Mouse (Mus musculus) hindlimb bud, embryonic 11.5 days (tissue): ENCODE results near the gene Bdkrb1.

Source experiments
- DNase-seq: peaks from one replicate; pipeline ENCODE4 v3.0.0-alpha.2; 2012; ENCODE audit warnings: low read depth, low spot score; ENCODE audit errors: extremely low spot score

The Bdkrb1 gene

DNA sequence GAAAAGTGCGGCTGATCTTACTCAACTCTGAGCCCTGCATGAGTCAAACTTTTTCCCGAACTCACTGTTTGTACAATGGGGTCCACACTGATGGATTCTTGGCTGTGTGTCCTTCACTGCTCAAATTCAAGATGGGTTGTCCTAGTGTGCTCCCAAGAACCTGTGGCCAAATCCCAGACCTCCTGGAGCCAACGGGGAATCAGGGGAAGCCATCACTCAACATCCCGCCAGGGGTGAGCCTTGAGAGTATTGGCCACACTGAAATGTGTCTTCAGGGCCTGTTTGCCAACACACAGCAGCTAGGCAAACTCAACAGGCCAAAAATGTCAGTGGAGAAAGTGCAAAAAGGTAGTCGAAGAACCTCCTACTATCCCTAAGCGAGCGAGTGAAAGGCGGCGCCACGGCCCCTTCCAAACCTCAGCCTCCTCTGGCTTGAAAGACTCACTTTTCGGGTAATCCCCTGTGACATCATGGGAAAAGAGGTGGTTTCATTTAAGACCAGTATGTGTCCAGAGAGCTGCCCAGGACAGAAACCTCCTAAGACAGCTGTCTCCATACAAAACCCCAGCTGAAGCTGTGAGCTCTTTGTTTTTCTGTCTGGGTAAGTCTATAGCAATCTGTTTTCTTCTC is at the start of gene Bdkrb1:
Gene Bdkrb1, plus strand, starts transcription at position 505 of the 630 bp plus-strand sequence.
- no peak for DNase-seq

DNA sequence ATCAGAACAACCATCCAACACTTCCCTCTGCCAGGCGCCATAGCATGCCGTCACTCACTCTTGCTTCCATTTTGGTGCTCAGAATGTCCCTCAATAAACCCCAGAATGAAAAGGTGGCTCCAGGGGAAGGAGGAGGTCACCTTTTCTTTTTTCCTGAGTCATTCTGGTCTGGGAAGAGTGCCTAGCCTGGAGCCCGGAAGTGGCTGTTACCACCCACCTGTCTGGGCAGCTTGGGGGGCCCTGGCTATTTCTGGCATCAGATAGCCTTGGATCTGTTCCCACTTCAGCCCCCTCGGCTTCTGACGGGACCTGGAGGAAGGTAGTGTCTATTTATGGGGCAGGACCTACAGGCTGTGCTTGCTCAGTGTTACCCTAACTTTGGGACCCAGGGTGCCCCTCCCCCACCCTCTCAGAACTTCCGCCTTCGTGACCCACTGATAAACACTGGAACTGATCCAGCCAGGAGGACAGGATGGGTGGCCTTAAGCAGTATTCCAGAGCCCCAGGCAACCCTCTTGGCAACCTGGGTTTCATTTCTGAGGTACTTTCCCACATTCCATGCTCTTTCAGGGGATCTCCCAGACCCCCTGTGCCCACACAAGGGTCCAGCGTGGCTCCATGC is 48.6 kb upstream of the Bdkrb1 start:
- DNase-seq: no peak

DNA sequence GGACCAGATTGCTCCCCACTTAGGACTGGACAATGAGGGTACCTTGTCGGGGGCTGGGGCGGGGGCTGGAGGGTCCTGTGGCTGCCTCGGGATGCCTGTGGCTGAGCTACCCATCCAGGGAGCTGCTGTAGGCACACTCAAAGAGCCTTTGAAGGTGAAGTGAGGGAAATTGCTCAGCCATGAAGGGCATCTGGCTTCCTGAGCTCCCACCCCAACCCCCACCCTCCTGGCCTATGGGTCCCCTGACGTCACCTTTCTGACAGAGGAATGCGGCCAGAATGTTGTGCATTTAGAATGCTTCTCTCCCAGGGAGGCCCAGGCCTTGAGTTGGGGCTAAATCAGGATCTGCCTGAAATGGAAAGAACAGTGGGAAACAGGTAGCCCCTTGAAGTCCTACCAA is 47.7 kb upstream of the Bdkrb1 start:
- DNase-seq: no peak

DNA sequence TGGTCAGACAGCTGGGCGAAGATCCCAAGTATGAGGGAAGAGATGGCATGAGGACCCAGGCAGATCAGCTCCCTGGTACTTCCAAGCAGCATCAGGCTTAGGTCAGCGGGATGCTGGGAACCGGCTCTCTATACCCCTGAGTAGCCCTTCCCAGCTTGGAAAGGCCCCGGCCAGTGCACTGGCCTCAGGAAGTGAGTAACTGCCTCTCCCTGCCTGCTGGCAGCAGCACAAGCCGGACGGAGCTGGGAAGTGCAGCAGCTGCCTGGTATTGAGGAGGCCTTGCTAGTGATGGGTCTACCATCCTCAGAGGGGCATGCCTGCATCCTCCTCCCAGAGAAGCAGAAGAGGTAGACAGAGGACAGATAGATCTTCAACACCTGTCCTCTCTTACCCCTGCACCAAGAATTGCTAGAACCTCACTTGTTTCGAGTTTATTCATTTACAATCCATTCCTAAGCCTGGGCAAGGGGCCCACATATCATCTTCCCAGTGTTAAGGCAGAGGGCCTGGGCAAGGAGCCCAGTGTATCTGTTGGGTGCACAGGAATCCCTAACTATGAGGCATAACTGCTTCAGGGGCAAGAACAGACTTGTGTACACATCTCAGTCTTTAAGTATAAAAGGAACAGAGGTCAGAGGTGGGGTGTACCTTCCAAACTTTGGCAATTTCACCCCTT is 45.5 kb upstream of the Bdkrb1 start:
- DNase-seq: no peak

DNA sequence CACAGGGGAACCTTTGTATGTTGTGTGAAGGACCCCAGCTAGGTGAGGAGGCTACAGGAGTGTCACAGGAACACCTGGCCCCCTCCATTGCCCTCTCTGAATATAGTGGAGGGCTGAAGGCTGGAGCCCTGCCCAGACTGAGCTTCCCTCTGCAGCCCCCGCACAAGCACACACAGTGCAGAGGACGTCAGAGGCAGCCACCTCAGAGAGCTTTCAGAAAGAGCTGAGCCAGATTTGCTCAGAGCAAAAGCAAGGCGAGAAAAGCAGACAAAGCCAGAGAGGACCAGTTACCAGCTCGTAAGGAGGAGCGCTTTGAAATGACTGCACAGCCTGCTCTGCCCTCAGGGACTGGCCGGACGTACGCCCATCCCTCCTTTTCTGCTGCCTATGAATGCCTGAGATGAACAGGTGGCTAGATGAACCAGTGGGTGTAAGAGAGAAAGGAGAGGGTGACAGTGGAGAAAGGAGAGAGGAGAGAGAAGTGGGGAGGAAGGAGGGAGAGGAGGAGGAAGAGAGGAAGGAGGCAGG is 41.8 kb upstream of the Bdkrb1 start:
- no peak for DNase-seq

DNA sequence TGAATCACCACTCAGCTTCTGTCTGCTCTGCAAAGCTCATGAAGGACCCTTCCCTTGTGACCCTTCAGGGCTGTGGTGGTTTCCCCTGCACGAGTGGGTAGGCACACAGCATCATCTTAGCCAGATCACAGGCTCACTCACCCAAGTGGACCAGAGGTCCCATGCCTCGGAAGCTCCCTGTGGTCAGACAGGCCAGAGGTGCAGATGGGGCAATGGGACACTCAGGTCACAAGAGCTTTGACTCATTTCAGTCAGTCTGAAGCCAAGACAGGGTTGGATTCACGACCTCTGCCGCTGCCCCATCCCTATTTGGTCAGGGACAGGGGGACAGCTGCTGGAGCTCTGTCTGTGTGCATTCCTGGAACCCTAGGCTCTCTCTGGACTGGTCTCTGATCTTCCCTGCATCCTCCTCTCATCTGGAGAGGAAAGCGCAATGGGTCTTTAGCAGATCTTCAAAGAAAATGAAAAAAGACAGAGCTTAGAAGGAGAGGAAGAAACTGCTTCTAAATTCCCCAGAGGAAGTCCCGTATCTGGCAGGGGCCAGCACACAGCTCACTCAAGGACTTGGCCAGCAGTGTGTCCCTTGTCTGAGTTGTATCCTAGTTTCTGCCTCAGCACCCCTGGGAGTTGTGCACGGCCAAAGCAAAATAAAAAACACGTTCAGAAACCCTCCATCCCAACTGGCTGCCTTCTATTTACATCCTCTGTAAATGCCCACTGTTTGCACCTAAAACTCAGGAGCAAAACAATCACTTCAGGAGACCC is 40.6 kb upstream of the Bdkrb1 start:
- DNase-seq: no peak

DNA sequence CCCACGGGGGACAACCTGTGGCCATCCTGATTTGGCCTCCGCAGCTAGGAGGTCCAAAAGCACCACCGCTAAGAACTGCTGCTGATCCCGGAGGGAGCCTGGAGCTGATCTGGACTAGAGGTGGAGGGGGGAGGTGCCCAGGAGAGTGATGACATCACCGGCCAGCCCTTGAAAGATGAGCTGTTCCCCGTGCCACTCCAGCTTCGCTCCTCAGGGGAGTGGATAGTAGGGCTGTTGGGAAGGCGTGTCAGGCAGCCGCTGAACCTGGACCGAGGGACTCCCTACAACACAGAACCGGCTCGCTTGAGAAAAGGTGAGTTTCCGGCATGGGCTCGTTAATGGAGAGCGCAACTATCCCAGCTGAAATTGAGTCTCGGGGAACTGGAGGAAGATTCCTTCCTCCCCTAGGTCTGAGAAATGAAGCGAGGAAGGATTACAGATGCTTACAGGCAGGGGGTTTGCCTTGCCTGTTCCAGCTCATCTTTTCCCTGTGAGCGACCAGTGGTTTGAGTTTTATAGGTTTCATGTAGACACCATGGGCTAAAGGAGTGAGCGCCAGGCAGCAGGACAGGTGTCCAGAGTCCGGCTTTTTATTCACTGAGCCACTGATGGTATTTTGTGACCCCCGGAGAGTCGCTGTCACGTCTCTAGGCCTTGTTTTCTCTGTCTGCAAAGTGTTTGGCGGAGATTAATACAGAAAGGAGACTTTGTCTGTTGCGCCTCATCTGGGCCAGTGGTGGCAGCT is 39.8 kb upstream of the Bdkrb1 start, which contains the start of gene Bdkrb2:
Gene Bdkrb2, plus strand, starts transcription at position 291 of the 745 bp plus-strand sequence.
- DNase-seq: no peak

DNA sequence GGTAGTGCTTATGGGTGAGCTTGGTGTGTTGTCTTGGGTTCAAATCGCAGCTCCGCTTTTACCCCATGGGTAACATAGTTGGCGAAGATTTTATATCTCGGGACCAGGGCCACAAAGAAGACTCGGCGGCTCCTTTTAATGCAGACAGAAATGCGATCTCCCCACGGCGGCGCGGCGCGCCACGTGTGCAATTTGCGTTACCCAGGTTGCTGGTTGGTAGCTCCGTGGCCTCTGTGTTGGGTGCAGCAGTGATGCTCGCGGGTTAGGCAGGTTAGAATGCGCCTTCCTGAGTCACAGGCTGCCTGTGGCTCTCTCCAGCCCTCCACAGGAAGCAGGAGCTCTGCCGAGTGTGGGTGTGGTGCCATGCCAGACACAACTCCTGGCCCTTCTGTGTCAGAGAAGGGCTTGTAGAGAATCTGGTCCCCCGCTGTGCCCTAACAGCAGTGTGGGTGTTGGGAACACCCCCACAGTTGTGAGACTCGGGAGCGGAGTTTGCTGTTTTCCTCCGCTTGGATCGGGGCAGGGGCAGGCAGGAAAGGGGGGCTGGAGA is 39.1 kb upstream of the Bdkrb1 start:
- no peak for DNase-seq

DNA sequence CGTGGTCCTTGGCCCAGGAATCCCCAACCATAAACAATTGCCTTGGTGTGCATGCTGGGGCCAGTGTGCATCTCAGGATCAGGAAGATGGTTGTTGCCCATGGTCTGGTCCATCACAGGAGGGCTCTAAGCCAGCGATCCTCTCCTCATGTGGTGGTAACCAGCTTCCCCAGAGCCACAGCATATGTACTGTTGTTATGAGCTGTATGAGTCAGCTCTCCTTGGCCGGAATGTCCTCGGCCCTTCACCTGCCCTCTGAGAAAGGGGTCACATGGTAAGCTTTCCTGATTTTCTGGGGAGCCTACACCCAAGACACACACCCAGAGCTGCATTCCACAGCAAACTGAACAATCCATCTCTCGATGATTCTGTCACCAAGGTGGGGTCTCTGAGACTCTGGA is 37.7 kb upstream of the Bdkrb1 start:
- no peak for DNase-seq

DNA sequence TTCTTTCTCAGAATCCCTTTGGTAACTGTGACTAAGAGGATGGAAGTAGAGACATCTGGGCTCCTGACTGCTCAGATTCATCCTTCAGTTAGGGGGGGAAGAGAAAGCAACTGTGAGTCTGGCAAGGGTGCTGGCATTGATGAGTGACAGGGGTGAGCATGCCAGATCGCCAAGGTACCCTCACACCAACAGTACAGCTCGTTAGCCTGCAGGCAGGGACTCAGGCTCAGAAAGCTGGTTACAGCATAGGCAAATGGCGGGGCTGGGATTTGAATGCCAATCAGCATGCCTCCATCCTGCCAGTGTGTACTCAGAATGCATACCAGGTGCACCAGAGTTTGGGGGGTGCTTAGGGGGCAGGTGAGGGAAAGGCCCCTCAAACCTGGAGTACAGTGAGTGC is 31.0 kb upstream of the Bdkrb1 start:
- no peak for DNase-seq

DNA sequence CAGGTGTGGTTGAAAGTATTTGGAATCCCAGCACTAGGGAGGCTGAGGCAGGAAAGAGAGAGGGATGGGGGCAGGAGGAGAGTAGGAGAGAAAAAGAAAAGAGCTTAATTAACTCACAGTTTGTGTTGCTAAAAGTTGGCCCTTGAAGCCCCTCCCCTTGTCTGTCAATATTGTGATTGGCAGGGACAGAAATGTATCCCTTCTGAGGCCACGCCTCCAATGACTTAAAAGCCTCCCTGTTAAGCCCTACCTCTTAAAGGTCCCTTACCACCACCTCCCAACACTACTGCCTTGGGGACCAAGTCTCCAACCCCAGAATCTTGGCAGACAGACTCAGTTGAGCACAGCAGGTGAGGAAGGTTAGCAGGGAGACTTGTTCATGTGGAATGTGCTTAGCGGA is 30.3 kb upstream of the Bdkrb1 start:
- no peak for DNase-seq

DNA sequence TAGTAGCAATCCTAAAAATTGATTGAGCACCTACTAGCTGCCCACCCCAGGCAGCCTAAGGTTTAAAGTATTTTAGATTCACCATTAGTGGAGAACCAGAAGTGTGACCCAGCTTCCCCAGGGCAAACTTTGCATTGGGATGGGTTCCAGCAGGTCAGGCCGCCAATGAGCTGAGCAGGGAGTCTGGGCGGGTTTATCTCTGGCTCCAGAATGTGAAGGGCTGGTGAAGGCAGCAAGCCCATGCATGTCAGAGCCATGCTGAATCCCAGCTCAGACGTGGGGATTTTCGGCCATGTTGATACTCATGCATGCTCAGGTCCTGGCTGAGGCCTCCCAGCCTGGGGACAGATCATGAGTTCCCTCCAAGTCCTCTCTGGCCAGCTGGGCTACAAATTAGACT is 28.5 kb upstream of the Bdkrb1 start:
- DNase-seq: no peak

DNA sequence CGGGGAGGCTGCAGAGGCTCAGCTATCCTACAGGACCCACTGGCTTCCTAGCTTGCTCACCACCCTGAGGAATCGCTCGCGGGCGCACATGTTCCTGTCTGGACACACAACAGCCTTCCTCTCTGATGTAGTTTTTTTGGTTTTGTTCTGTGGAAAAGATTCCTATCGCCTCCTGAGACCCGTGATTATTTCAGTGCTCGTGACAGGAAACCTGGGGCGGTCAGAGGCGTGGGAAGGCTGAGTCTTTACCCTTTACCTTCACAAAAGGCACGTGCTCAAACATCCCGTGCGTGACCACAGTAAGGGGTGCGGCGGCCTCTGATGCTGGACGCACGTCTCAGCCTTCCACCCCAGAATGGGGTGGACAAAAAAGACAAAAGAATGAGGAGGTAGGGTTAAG is 22.4 kb upstream of the Bdkrb1 start:
- no peak for DNase-seq

DNA sequence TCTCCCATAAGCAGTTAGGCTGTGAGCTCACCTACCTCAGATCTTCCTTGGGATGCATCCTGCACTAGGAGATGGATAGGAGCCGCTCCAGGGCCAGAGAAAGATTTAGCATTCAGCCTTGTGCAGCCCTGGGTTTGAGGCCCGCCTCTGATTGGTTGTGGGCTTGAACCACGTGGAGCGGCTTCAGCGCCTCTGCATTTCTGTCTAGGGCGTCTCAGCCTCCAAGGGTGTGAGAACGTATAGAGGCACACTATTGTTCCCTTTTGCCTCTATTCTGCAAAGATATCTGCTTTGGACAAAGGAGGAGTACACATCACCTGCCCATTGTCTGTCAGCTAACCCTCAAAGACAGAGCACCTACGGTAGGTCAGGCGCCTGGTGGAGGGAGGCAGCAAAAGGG is 20.4 kb upstream of the Bdkrb1 start:
- DNase-seq: no peak

DNA sequence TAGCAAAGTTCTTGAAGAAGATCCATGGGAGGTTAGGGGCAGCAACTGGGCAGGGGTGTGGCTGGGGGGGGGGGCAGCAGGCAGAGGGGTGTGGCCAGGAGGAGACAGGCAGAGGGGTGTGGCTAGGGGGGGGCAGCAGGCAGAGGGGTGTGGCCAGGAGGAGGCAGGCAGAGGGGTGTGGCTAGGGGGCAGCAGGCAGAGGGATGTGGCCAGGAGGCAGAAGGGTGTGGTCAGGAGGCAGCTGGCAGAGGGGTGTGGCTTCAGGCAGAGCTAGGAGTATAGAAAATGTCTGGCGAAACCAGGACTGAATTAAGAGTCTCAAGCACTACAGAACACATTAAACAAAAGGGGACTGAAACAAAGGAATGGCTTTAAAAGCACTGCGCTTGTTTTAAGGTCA is 19.4 kb upstream of the Bdkrb1 start:
- no peak for DNase-seq

DNA sequence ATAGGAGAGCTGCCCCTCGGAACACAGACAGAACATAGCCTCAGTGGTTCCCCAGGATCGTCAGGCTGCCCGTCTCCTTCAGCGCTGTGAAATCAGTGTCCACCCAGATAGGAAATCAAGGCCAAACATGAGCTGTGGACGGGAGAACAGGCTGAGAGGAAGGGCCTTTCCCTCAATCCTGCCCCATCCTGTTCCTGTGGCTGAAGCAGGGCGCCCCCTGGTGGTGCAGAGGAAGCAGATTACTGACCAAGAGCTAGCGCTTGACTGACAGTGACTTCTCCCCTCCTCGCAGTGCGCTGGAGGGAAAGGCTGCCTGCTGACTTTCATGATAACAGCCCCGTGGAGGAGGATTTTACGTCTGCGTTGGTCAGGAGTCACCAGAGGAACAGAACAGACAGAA is 18.0 kb upstream of the Bdkrb1 start:
- DNase-seq: no peak

DNA sequence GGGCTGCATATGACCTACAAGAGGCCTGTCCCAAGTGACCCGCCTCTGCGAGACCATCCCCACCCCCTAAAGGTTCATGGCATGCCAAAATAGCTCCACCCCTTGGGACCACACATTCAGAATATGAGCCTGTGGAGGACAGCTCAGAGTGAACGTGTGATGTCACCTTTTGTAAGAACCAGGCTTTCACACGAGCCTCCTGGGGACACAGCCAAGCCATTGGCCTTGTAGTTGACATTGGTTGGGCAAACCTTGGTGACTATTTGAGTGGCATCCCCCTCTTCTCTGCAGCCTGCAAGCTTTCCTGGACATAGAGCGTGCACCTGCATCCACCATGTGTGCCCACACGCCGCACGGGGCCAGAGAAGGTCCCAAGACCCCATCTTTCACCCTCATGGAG is 15.4 kb upstream of the Bdkrb1 start:
- no peak for DNase-seq

DNA sequence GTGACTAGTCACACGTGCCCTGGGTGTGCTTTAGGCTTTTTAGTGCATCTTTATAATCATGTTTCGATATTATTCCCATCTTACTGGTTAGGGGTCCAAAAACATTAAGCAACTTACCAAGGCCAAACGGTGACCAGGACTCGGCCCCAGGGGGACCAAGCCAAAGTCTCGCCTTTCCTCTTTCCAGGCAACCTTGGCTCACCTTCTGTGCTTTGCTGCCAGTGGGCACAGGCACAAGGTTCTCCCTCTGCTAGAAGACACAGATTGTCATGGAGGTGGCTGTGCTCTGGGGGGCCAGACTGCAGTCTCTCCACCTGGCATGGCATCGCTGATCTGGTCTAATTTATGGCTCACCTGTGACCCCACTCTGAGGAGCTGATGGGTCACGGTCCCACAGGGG is 12.1 kb upstream of the Bdkrb1 start:
- DNase-seq: no peak

DNA sequence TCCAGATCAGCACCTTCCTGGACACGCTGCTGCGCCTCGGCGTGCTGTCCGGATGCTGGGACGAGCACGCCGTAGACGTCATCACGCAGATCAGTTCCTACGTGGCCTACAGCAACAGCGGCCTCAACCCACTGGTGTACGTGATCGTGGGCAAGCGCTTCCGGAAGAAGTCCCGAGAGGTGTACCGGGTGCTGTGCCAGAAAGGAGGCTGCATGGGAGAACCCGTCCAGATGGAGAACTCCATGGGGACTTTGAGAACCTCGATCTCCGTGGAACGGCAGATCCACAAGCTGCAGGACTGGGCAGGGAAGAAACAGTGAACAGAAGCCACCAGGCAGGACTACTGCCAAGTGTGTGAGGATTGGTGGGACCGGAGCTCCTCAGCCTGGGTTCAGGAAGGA is 10.5 kb upstream of the Bdkrb1 start:
- DNase-seq: no peak

DNA sequence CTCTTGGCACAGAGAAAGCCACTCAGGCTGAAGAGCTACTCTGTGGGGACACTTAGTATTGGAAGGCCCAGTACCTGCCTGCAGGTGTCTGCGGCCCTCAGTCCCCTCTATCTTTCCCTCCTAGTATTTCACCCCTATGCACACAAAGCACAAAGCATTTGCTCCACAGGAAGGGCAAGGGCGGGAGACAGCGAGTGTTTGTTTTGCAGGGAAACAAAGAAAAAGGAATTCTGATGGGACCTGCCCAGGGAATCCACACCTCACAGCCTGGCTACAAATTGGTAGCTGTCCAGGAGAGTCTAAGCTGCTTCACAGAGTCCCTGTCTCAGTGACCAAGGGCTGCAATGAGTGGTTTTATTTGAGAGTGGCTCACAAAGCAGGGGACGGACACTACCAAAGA is 9.4 kb upstream of the Bdkrb1 start:
- DNase-seq: no peak

DNA sequence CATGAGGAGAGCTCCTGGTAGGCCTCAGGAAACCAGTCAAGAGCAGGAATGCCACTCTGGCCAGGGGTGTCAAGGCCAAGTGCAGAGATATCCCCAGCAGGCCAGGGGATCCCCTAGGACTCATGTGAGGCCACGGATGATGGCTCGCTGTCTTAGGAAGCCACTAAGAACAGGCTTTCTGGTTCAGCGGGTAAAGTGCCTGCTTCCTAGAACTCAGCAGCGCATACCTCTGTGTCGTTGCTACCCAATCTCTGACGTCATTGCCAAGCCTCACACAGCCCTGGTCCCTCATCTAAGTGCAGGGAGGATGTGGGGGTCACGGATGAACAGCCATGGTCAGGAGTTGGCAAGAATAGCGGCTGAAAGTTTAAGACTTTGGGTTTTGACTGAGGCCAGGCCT is 5.8 kb upstream of the Bdkrb1 start:
- DNase-seq: no peak
